In the genomic region with DNA sequence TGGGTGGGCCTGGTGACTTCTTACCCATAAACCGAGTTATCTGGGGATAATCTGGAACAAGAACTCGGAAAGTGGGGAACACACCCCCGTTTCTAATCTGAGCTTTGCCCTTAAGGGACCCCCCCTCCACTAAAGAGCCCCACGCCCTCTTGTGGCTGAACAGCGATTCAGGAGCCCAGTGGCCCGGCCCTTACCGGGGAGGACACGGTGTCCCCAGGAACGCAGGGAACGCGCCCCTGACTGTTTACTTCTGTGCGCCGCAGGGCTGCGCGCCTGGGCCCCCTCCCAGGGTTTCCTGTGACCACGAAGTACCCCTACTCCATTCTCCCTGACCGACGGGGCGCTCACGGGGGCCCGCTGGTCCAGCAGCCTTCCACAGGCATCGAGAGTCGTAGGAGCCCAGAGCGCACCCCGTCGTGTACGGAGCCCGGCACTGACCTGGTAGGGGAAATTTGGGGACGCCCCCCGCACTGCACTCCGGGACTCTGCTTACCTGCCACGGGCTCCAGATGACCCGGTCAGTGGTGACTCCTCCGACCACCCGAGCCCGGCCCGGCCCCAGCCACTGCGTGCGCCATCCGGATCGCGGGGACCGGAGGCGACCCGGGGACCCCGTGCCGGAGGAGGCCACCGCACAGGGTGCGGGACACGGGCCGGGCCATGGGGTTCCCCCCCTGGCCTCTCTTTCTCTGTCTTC, we compare ENCODE assay signal across 8 mouse cellular contexts. TPM values are rescaled to one million over a fixed set of nuclear protein-coding genes. Genes with fewer than 3 reads are reported as not detected.
DNase-seq lines count a peak whose midpoint lies in the region; ATAC-seq lines count a peak whose summit lies in the region.

No protein-coding gene starts in this region.

- peaks cover 16% of the 10 kb centered on the region for H3K4me1 ChIP-seq in forebrain, embryonic 16.5 days (replicated peaks; ENCODE audit: control insufficient read depth, insufficient read depth, low read length)
- H3K4me1 ChIP-seq in kidney, embryonic 14.5 days (ENCODE audit: control insufficient read depth, insufficient read depth, low read length): peaks cover 5% of the 10 kb centered on the region; the same call in 1 of the 2 replicates

- ATAC-seq in forebrain, embryonic 16.5 days: no peak
- peak; percentile 25 for ATAC-seq in kidney, embryonic 14.5 days (ENCODE audit: low FRiP score, low TSS enrichment)
- no peak for ATAC-seq in megakaryocyte progenitor cell, adult 5-6 weeks (replicated peaks; ENCODE audit: poor library complexity)
- ATAC-seq in erythroid progenitor cell, adult 5-6 weeks (replicated peaks; ENCODE audit: low FRiP score, poor library complexity, severe bottlenecking): no peak

- H3K4me3 ChIP-seq in forebrain, embryonic 16.5 days (replicated peaks; ENCODE audit: low read length): peak overlapping the region; percentile 42
- H3K4me3 ChIP-seq in kidney, embryonic 14.5 days (ENCODE audit: low read length): peak overlapping the region; percentile 51

- WGBS in forebrain, embryonic 16.5 days: under 1% methylated on average over 43 of the region's 51 CpGs
- 3% methylated on average over 49 of the region's 51 CpGs for WGBS in kidney, embryonic 14.5 days

- H3K36me3 ChIP-seq in forebrain, embryonic 16.5 days (ENCODE audit: control insufficient read depth, insufficient read depth): no peaks in the 10 kb centered on the region
- H3K36me3 ChIP-seq in kidney, embryonic 14.5 days (ENCODE audit: control insufficient read depth, insufficient read depth, low read length): no peaks in the 10 kb centered on the region

- peak; percentile 54 for DNase-seq in urinary bladder, postnatal 25 days (ENCODE audit: low spot score)
- DNase-seq in urinary bladder, postnatal 4 days (ENCODE audit: low spot score in 2 of 2): no peak
- peak; percentile 66 for DNase-seq in lung, postnatal 10 days
- peak; percentile 37 to 48 for DNase-seq in thymus, postnatal 36 days

- peak overlapping the region; percentile 65 for H3K4me2 ChIP-seq in forebrain, embryonic 16.5 days (ENCODE audit: low read length)
- peak overlapping the region; percentile 97 for H3K4me2 ChIP-seq in kidney, embryonic 14.5 days (replicated peaks; ENCODE audit: low read depth, low read length)

- no peaks in the 10 kb centered on the region for H3K9me3 ChIP-seq in forebrain, embryonic 16.5 days (ENCODE audit: control insufficient read depth, low read length)
- H3K9me3 ChIP-seq in kidney, embryonic 14.5 days (ENCODE audit: control insufficient read depth, low read length): no peaks in the 10 kb centered on the region

- H3K27me3 ChIP-seq in forebrain, embryonic 16.5 days (replicated peaks; ENCODE audit: control insufficient read depth, insufficient read depth, low read length): peaks cover 65% of the 10 kb centered on the region
- H3K27me3 ChIP-seq in kidney, embryonic 14.5 days (ENCODE audit: control insufficient read depth, insufficient read depth, low read length): peaks cover 51% of the 10 kb centered on the region

- H3K9ac ChIP-seq in forebrain, embryonic 16.5 days (replicated peaks; ENCODE audit: low read depth, low read length): peak overlapping the region; percentile 41; the same call in 1 of the 2 replicates
- peak overlapping the region; percentile 65 for H3K9ac ChIP-seq in kidney, embryonic 14.5 days (ENCODE audit: low read depth, low read length)

- H3K27ac ChIP-seq in forebrain, embryonic 16.5 days (ENCODE audit: low read length): no peak overlapping the region
- no peak overlapping the region for H3K27ac ChIP-seq in kidney, embryonic 14.5 days (ENCODE audit: low read depth, low read length)

RNA-seq across cellular contexts. Expression of a gene that starts 0.5 kb away (rescaled TPM):
- 0.73 and 0.84 TPM in 2 replicates for polyA plus RNA-seq in forebrain, embryonic 16.5 days (2015; fragmentation: Nextera tagmentation; extraction: Ambion mirVana)
- polyA plus RNA-seq in kidney, embryonic 14.5 days (2014; fragmentation: Nextera tagmentation; extraction: Ambion mirVana): 9.5 and 12.9 TPM in 2 replicates
- not detected in 2 replicates for total RNA-seq in megakaryocyte progenitor cell, adult 5-6 weeks (2015)
- not detected in 2 replicates for total RNA-seq in megakaryocyte progenitor cell, adult 5-6 weeks (2017)
- not detected in 2 replicates for total RNA-seq in erythroid progenitor cell, adult 5-6 weeks (2015; ENCODE audit: low replicate concordance)
- not detected in 2 replicates for total RNA-seq in erythroid progenitor cell, adult 5-6 weeks (2017; ENCODE audit: low replicate concordance)

RNA-seq across cellular contexts. Expression of a gene that starts 7.7 kb away (rescaled TPM):
- polyA plus RNA-seq in forebrain, embryonic 16.5 days (2015; fragmentation: Nextera tagmentation; extraction: Ambion mirVana): 73.5 and 90.4 TPM in 2 replicates
- polyA plus RNA-seq in kidney, embryonic 14.5 days (2014; fragmentation: Nextera tagmentation; extraction: Ambion mirVana): 37.8 and 48.0 TPM in 2 replicates
- total RNA-seq in megakaryocyte progenitor cell, adult 5-6 weeks (2015): 11.2 and 11.7 TPM in 2 replicates
- 19.2 and 20.4 TPM in 2 replicates for total RNA-seq in megakaryocyte progenitor cell, adult 5-6 weeks (2017)
- total RNA-seq in erythroid progenitor cell, adult 5-6 weeks (2015; ENCODE audit: low replicate concordance): 6.5 and 7.1 TPM in 2 replicates
- 3.0 and 5.4 TPM in 2 replicates for total RNA-seq in erythroid progenitor cell, adult 5-6 weeks (2017; ENCODE audit: low replicate concordance)

RNA-seq across cellular contexts. Expression of a gene that starts 13.2 kb away (rescaled TPM):
- polyA plus RNA-seq in forebrain, embryonic 16.5 days (2015; fragmentation: Nextera tagmentation; extraction: Ambion mirVana): 0.96 and 1.0 TPM in 2 replicates
- 1.7 and 2.3 TPM in 2 replicates for polyA plus RNA-seq in kidney, embryonic 14.5 days (2014; fragmentation: Nextera tagmentation; extraction: Ambion mirVana)
- total RNA-seq in megakaryocyte progenitor cell, adult 5-6 weeks (2015): 2.0 and 3.2 TPM in 2 replicates
- 0.92 and 1.6 TPM in 2 replicates for total RNA-seq in megakaryocyte progenitor cell, adult 5-6 weeks (2017)
- not detected in 2 replicates for total RNA-seq in erythroid progenitor cell, adult 5-6 weeks (2015; ENCODE audit: low replicate concordance)
- not detected in 2 replicates for total RNA-seq in erythroid progenitor cell, adult 5-6 weeks (2017; ENCODE audit: low replicate concordance)

RNA-seq across cellular contexts. Expression of a gene that starts 39.0 kb away (rescaled TPM):
- polyA plus RNA-seq in forebrain, embryonic 16.5 days (2015; fragmentation: Nextera tagmentation; extraction: Ambion mirVana): 20.6 and 21.8 TPM in 2 replicates
- polyA plus RNA-seq in kidney, embryonic 14.5 days (2014; fragmentation: Nextera tagmentation; extraction: Ambion mirVana): 17.6 and 23.6 TPM in 2 replicates
- total RNA-seq in megakaryocyte progenitor cell, adult 5-6 weeks (2015): 8.5 and 12.5 TPM in 2 replicates
- 4.2 and 6.5 TPM in 2 replicates for total RNA-seq in megakaryocyte progenitor cell, adult 5-6 weeks (2017)
- 2.1 and 2.2 TPM in 2 replicates for total RNA-seq in erythroid progenitor cell, adult 5-6 weeks (2015; ENCODE audit: low replicate concordance)
- total RNA-seq in erythroid progenitor cell, adult 5-6 weeks (2017; ENCODE audit: low replicate concordance): not detected in 2 replicates

RNA-seq across cellular contexts. Expression of a gene that starts 39.3 kb away (rescaled TPM):
- 377 and 426 TPM in 2 replicates for polyA plus RNA-seq in forebrain, embryonic 16.5 days (2015; fragmentation: Nextera tagmentation; extraction: Ambion mirVana)
- polyA plus RNA-seq in kidney, embryonic 14.5 days (2014; fragmentation: Nextera tagmentation; extraction: Ambion mirVana): 447 and 572 TPM in 2 replicates
- total RNA-seq in megakaryocyte progenitor cell, adult 5-6 weeks (2015): 102 and 151 TPM in 2 replicates
- 92.1 and 131 TPM in 2 replicates for total RNA-seq in megakaryocyte progenitor cell, adult 5-6 weeks (2017)
- total RNA-seq in erythroid progenitor cell, adult 5-6 weeks (2015; ENCODE audit: low replicate concordance): 46.5 and 90.1 TPM in 2 replicates
- 54.2 and 67.9 TPM in 2 replicates for total RNA-seq in erythroid progenitor cell, adult 5-6 weeks (2017; ENCODE audit: low replicate concordance)

Comparison
In these comparisons a context has a peak if more than half of its experiments do, and no peak if none do; other contexts are left out.
1. DNase-seq: peak in urinary bladder, postnatal 25 days (single experiment), lung, postnatal 10 days (single experiment) and thymus, postnatal 36 days (2 of 2); none in urinary bladder, postnatal 4 days (0 of 2).